Mouse (Mus musculus): Measurements from ENCODE around the gene Map3k21.

DNA sequence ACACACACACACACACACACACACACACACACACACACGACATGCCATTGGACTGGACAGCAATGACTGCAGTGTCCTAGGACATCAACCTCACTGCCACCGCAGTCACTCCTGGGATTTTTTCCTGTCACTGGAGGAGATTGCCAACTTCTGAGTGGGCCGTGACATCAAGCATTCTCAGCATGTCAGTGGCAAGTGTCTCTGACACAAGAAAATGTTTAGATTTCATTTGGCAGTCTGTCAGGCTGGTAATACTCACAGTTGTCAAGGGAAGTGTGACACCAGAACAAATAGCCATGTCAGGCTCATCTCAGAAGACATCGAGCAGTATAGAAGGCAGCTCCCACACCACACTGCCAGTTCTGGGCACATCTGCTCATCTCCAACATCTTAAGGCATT is 29.8 kb upstream of the Map3k21 start:
- TF ChIP-seq CTCF (IDR thresholded peaks at IDR 0.05; ENCODE audit: control insufficient read depth, insufficient read depth, insufficient replicate concordance, low read depth, low read length) (no peak), POLR2A (IDR thresholded peaks at IDR 0.05; ENCODE audit: control insufficient read depth, low read depth, low read length) (no peak)
